Mouse (Mus musculus) 3134 (cell line): ENCODE results near the gene Rab3b.
A peak's percentile ranks its signal among the peaks of the same experiment; 100 is the strongest.

ENCODE experiments used
- DNase-seq: peaks from one replicate; pipeline ENCODE4 v3.0.0-alpha.2; 2011; ENCODE audit warnings: low spot score; ENCODE audit not compliant: insufficient read length; ENCODE audit errors: extremely low read depth

Rab3b gene

GRCm38 (mm10) chr4:108942986-108943720 is 64.3 kb downstream of the Rab3b start:
- no peak for DNase-seq

GRCm38 (mm10) chr4:108949168-108949567 is 70.3 kb downstream of the Rab3b start:
- DNase-seq: no peak

GRCm38 (mm10) chr4:108950201-108950600 is 71.3 kb downstream of the Rab3b start:
- no peak for DNase-seq

DNA sequence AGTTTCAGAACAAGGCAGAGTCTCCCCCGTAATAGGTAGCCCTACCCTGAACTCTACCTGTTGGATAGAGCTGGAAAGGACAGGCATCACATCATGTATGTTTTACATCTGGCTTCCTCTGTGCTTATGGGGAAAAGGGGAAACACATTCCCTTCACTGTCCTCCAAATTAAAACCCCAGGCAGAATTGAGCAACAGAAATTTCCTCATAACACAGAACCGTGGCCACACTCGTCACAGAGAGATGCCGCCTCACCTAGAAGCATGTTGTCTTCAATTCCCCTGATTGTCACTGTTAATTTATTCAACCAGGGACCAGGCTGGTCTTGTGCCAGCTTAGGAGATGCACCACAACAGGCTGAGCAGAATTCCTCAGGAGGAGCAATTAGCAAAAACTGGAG is 72.8 kb downstream of the Rab3b start:
- no peak for DNase-seq

- DNase-seq: peak; percentile 61
Measured at GRCm38 (mm10) chr4:108959696-108960095, 80.8 kb downstream of the Rab3b start.

GRCm38 (mm10) chr4:108960619-108961460 is 82.0 kb downstream of the Rab3b start:
- DNase-seq: no peak

DNA sequence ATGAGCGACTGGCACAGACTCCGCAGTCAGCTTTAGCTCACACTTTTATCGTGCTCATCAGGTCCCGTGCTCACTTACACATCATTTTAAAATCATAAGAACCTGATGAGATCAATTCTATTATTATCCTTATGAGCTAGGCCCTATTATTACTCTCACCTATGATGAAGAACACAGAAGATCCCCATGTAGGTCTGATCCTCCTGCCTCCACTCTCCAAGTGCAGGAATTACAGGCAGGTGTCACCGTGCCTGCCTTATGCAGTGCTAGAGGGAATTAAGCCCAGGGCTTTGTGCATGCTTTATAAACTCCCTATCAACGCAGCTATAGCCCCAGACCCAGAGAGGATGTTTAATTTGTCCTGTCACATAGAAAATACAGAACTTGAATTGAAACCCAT is 84.2 kb downstream of the Rab3b start:
- no peak for DNase-seq

DNA sequence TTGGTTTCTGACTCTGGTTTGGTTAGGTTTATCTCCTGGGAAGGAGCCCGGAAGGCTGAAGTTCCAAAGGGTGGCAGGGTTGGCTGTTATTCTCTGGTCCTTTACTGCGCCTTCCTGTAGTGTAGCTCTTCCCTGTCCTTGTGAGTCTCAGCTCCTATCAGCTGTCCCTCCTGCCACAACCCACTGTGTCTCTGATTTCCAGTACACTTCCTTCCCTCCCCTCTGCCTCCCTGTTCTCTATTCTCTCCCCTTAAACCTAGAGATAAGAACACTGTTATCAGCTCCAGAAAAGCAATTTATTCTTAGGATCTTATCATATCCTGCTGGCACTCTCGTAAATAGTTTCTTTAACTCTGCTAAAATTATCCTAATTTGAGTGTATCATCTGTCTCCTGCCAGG is 90.7 kb downstream of the Rab3b start:
- DNase-seq: no peak

DNA sequence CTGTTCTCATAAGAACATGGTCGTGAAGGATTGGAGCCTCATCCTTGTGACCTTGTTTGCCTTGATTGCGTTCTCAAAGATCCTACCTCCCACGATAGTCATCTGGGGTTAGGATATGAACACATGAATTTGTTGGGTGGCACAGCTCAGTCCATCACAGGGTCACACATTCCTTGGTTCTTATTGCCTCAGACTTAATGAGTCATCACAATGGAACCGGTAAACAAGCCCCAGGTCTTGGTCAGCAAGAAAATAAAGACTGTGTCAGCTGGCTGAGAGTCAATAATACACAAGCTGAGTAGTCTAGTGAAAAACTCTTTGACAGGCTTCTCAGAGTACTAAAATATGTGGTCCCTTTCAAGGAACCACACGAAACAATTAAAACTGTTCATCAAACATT is 92.2 kb downstream of the Rab3b start:
- peak; percentile 45 for DNase-seq

GRCm38 (mm10) chr4:108976458-108977071 is 97.7 kb downstream of the Rab3b start:
- DNase-seq: no peak

- DNase-seq: no peak
Measured at GRCm38 (mm10) chr4:108986833-108987472, 108.1 kb downstream of the Rab3b start.

GRCm38 (mm10) chr4:108987473-108987842 is 108.6 kb downstream of the Rab3b start:
- no peak for DNase-seq

GRCm38 (mm10) chr4:108989430-108989829 is 110.6 kb downstream of the Rab3b start:
- DNase-seq: no peak

DNA sequence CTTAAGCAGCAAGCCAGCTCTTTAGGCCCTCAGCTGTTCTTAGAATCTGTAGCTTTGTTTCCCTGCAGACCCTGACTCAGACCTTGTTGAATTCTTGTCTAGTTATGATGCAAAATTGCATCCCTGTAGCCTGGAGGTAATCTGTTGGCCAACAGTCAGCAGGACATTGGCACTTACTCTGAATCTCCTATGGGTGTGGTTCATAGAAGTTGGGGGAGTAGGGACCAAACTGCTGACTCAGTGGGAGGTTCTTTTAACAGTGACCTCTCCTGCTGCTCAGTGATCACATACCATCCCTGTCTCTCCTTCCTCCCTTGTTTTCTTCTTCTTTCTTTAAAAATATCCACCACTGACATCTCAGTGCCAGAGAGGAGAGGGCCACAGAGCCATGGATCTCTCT is 111.2 kb downstream of the Rab3b start:
- no peak for DNase-seq

GRCm38 (mm10) chr4:108990571-108990970 is 111.7 kb downstream of the Rab3b start:
- no peak for DNase-seq

DNA sequence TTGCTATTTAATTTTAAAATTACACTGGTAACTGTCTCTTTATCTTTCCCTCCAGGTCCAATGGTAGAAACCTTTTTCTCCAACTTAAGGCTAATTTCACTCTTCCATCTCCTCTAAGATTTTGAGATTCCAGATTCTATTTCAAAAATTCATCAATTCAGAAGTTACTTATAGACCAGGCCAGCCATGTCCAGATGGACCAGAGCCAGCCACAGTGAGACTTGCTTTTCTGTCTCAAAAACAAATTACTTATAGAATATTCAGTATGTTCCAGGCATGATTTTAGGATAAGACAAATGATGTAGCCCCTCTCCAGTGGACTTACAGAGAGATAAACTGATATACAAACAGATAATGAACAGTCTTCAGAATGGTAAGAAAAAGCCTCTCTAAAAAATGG is 112.9 kb downstream of the Rab3b start:
- DNase-seq: no peak
